Mouse (Mus musculus) kidney, adult 11 months (tissue): ENCODE data around the gene Tanc2.

Experiments used
- DNase-seq: peaks from one replicate; pipeline ENCODE4 v3.0.0; 2022

Tanc2 gene

GRCm38 (mm10) chr11:105928171-105928570 is 338.4 kb downstream of the Tanc2 start:
- DNase-seq, result no peak

GRCm38 (mm10) chr11:105931380-105931779 is 341.6 kb downstream of the Tanc2 start:
- no peak for DNase-seq

- DNase-seq, result no peak
These were observed 344.0 kb downstream of the Tanc2 start for GRCm38 (mm10) chr11:105933746-105934145.

GRCm38 (mm10) chr11:105934303-105934711 is 344.5 kb downstream of the Tanc2 start:
- DNase-seq, result no peak

GRCm38 (mm10) chr11:105934816-105935215 is 345.0 kb downstream of the Tanc2 start:
- DNase-seq, result no peak

- DNase-seq, result no peak
These were observed 345.7 kb downstream of the Tanc2 start for GRCm38 (mm10) chr11:105935496-105935895.

GRCm38 (mm10) chr11:105936200-105936599 is 346.4 kb downstream of the Tanc2 start:
- DNase-seq, result peak; percentile 31

GRCm38 (mm10) chr11:105936974-105937373 is 347.2 kb downstream of the Tanc2 start:
- DNase-seq, result no peak

GRCm38 (mm10) chr11:105938771-105939170 is 349.0 kb downstream of the Tanc2 start:
- no peak for DNase-seq

- DNase-seq, result no peak
These were observed 352.2 kb downstream of the Tanc2 start for GRCm38 (mm10) chr11:105941973-105942372.

GRCm38 (mm10) chr11:105943133-105944102 is 353.6 kb downstream of the Tanc2 start:
- peak; percentile 45 for DNase-seq

GRCm38 (mm10) chr11:105944126-105944621 is 354.4 kb downstream of the Tanc2 start:
- peak; percentile 78 for DNase-seq

- DNase-seq, result peak; percentile 52
These were observed 355.2 kb downstream of the Tanc2 start for GRCm38 (mm10) chr11:105944770-105945672.

- DNase-seq, result no peak
These were observed 356.9 kb downstream of the Tanc2 start for GRCm38 (mm10) chr11:105946694-105947154.

- DNase-seq, result no peak
These were observed 358.5 kb downstream of the Tanc2 start for GRCm38 (mm10) chr11:105948255-105948654.

GRCm38 (mm10) chr11:105950519-105950918 is 360.7 kb downstream of the Tanc2 start:
- no peak for DNase-seq

- peak; percentile 71 for DNase-seq
These were observed 361.8 kb downstream of the Tanc2 start for GRCm38 (mm10) chr11:105951601-105952044.

- peak; percentile 56 for DNase-seq
These were observed 362.3 kb downstream of the Tanc2 start for GRCm38 (mm10) chr11:105952111-105952510.

GRCm38 (mm10) chr11:105952911-105953386 is 363.2 kb downstream of the Tanc2 start, which contains the start of gene Cyb561:
Cyb561 (minus strand) TSS chr11:105953336.
- no peak for DNase-seq

GRCm38 (mm10) chr11:105953402-105953801 is 363.6 kb downstream of the Tanc2 start:
- DNase-seq, result no peak

GRCm38 (mm10) chr11:105955815-105956430 is 366.1 kb downstream of the Tanc2 start:
- no peak for DNase-seq

GRCm38 (mm10) chr11:105957501-105957900 is 367.7 kb downstream of the Tanc2 start:
- DNase-seq, result no peak
